Mouse (Mus musculus) spleen, postnatal 14 days (tissue): Measurements from ENCODE around the gene 2510009E07Rik.

Experiments
- DNase-seq, 2 experiments: peaks; one replicate each; pipeline ENCODE4 v3.0.0; 2021 to 2022; ENCODE audit warnings: low spot score in 2 of 2

2510009E07Rik gene

DNA sequence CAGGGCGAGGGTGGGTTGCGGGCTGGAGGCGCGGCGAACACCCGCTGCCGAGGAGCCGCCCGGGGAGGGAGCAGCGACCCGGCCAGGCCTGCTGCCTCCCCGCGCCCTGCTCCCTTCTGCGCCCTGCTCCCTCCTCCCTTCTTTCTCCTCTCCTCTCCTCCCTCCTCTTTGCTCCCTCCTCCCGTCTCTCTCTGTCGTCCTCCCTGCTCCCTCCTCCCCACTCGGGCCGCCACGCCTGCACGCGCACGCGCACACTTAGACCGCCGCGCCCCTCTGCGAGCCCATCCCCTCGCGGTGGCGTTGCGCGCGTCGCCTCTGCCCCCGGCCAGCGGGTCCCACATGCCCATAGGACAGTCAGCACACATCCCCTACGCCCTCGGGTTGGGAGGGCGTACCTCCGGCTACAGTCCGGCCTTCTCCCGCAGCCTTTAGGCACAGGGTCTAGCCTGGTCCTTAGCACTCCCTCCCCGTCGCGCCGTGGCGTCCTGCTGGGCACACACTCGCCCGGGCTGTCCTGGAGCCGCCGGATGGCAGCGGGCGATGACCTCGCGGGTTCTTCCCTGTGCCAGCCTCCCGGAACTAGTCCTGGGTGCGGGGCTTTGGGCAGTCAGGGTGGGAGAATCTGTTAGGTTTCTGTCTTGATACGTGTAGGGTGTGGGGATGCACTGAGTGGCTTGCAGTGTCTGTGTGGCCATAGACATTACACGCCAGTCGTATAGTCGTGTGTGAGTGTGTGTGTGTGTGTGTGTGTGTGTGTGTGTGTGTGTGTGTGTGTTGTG is at the start of gene 2510009E07Rik:
2510009E07Rik (minus strand) TSS at position 203 of the 779 bp plus-strand sequence.
- DNase-seq: peak; percentile 31 to 34

GRCm38 (mm10) chr16:21743401-21743800 is 48.9 kb upstream of the 2510009E07Rik start:
- DNase-seq: no peak

- no peak for DNase-seq
Measured at GRCm38 (mm10) chr16:21742898-21743297, 48.4 kb upstream of the 2510009E07Rik start.

DNA sequence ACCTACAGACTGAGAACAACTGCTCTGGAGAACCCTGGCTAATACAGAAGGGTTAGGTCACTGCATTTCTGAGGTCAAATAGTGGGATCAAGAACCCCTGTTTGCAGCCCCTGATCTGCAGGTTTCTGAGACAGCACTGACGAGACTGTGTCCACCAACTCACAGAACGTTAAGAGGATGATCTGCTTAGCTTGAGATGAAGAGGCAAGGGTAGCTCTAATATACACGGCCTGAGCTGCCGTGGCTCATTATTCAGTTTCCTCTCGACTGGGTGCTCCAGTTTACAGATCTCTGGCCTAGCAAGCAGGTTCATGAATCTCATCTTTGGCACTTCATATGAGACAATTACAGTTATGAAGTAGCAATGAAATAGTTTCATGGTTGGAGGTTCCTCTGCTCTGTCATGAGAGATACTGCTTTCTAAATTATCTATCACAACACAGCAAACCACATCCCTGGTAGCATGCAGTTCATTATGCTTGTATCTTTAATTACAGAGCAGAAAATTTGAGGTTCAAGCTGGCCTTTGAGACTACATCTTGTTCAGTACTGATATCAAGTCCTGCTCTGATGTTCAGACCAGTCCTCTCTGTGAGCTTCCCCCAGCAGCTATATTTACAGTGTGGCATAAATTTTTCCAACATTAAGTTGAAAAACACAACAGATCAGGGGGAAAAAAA is 47.9 kb upstream of the 2510009E07Rik start:
- no peak for DNase-seq

DNA sequence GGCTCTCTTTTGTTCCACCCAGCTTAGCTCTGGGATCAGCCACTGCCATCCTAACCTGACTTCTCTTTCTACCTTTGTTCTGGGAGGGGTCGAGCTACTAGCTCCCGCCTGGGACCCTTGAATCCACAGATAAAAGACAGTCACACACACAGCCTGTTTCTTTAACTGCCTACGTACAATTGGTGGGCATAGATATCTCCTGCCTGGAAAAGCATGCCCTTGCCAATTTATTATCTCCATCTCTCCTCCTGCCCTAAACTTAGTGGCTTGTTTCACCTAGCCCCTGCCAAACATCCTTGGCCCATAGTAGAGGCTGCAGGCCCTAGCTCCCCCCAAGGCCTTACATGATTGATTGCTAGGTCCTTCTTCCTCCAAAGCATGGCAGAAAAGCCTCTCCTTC is 47.1 kb upstream of the 2510009E07Rik start:
- DNase-seq: no peak

DNA sequence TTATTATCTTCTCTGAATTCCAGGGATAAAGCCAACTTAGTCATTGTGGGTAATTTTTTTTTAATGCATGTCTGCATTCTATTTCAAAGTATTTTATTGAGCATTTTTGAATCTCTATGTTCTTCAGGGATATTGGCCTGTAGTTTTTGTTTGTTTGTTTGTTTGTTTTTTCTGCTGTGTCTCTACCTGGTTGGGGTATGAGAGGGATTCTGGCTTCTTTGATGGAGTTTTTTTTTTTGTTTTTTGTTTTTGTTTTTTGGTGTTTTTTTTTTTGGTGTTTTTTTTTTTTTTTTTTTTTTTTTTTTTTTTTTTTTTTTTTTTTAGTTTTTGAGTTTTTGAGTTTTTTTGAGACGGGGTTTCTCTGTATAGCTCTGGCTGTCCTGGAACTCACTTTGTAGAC is 41.2 kb upstream of the 2510009E07Rik start:
- DNase-seq: no peak

GRCm38 (mm10) chr16:21727897-21728364 is 33.5 kb upstream of the 2510009E07Rik start:
- DNase-seq: peak; percentile 13 to 60

DNA sequence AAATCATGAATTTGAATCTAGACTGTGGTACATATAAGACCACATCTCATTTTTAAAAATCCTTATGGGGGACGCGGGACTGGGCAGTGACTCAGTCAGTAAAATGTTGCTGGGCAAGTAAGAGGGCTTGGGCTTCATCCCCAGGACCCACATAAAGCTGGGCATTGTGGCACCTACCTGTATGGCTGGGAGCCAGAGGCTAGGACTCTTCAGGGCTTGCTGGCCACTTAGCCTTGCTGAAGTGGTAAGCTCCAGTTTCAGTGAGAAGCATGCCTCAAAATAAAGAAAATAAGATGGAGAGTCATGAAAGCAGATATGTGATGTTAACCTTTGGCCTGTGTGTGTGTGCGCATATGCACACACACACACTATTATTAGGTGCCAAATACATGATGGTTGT is 33.0 kb upstream of the 2510009E07Rik start:
- DNase-seq: no peak

GRCm38 (mm10) chr16:21724261-21724660 is 29.8 kb upstream of the 2510009E07Rik start:
- DNase-seq: no peak

DNA sequence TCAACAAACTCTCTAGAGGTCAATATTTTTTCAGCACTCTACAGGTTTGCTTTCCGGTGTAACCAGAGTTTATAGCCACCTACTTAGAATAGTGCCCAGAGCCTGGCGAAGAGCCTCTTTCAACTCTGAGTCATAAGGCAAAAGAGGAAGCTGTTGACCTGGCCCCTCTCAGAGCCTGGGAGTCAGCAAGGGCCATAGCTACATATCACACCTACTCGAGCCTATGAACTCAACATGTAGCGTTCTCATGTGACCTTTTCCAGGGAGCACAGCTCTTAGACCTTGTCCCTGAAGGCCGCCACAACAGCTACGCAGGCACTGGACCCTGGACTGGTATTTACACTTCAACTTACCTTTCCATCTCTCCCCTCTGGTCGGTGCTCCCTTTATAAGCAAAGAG is 25.3 kb upstream of the 2510009E07Rik start:
- DNase-seq: no peak

DNA sequence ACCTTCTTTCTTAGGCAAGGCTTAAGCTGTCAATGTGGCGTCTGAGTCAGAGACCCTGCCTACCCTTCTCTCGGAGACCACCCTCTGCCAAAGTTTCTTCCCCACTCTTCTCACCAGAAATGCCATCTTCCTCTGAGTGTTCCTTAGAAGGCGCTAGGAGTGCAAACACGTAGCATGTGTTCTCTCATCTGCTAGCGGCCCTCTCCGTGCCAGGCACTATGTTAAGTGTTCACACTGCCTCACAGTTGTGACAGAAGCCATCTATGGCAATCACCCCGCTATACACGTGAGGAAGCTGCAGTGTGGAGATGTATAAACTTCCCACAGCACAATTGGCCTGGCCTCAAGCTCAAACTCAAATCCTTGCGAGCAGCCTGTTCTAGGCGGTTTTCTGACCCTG is 20.1 kb upstream of the 2510009E07Rik start:
- no peak for DNase-seq

GRCm38 (mm10) chr16:21710321-21710720 is 15.9 kb upstream of the 2510009E07Rik start:
- no peak for DNase-seq

DNA sequence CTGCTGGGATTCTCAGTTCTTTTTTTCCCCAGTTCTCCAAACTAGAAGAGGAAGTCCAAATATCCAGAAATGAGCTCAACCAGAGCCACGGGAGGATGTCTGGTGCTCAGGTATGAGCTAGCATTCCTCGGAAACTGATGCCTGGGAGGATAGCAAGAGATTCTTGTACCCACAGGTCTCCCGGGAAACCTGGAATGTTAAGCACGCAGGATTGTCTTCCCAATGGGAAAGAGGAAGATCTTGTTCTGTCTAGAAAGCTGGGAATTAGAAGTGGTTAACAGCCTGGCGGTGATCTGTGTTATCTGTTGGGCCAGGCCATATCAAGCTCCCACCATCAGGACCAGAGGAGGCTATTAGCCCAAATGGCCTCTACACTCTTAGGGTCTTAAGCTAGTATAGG is 10.2 kb upstream of the 2510009E07Rik start:
- no peak for DNase-seq

- no peak for DNase-seq
Measured at GRCm38 (mm10) chr16:21702314-21702690, 7.8 kb upstream of the 2510009E07Rik start.

- DNase-seq: no peak
Measured at GRCm38 (mm10) chr16:21701611-21702313, 7.3 kb upstream of the 2510009E07Rik start.

DNA sequence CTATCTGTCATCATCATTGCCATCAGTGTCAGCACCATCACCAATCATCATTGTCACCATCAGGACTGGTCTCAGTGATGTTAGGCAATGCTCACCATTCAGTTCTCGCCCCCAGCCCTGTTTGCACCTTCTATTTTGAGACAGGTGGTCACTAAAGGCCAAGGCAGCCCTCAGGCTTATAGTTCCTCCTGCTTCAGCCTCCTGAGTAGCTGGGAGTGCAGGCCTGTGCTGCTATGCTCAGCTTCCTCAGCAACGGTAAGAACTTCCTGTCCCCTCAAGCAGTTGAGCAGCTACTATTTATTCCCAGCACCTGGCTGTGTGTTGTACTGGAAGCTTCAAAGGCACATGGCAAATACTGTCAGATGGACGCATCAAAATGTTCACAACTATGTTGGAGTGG is 3.7 kb upstream of the 2510009E07Rik start:
- no peak for DNase-seq

- DNase-seq: no peak
Measured at GRCm38 (mm10) chr16:21696946-21697345, 2.5 kb upstream of the 2510009E07Rik start.

DNA sequence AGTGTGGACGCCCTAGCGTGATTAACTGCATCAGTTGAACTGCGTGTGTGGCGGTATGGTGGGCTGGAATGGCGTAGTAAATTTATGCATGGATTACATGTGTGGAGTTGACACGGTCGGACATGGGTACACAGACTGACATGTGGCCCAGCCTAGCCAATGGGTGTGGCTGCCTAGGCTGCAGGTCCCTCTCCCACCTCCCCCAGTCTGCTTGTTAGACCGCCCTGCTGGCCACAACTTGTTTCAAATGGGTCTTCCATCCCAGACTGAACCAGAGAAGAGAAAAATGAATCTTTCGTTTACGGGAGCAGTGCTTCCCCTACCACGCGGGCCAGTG is 745 bp upstream of the 2510009E07Rik start:
- DNase-seq: no peak

DNA sequence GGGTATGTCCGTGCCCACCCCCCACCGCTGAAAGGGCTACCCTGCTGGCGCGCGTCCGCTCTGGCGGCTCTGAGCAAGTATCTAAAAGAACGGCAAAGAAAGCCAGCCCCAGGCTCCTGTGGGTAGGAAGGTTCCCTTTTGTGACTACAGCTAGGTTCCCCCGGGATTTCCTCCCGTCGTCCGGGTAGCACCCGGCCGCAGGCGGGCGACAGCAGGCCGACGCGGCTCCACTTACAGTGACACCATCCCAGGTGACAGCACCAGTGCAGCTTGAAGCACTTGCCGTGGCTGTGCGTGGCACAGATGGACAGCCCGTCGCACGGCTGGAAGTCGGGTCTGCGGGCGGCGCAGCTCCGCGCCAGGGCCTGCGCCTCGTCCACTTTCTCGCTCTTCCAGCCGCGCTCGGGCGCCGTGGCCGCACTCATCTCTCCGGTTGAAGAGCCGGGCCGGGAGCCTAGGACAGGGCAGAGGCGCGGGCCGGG is 443 bp downstream of the 2510009E07Rik start:
- DNase-seq: peak; percentile 5 to 12

- DNase-seq: no peak
Measured at GRCm38 (mm10) chr16:21690216-21690755, 4.2 kb downstream of the 2510009E07Rik start.

DNA sequence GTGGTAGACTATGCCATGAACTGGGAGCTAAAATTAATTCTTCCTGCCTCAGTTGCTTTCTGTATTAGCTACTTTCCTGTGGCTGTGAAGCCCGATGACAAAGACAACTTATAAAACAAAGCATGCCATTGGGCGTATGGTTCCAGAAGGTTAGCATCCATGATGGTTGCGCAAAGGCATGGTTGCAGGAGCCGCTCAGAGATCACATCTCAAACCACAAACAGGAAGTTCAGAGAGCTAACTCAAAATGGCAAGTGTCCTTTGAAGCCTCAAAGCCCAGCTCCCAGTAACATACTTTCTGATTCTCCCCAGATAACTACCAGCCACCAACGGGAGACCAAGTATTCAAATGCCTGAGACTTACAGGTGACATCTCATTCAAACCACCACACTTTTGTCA is 5.3 kb downstream of the 2510009E07Rik start:
- no peak for DNase-seq

GRCm38 (mm10) chr16:21687406-21687805 is 7.1 kb downstream of the 2510009E07Rik start:
- DNase-seq: no peak
